Mouse (Mus musculus) bone marrow, adult 2 months (tissue): Measurements from ENCODE around the gene Hoxb3.

Experiments
- CTCF ChIP-seq: fragments of 200-500 bp; IDR thresholded peaks from 2 replicates; pipeline ENCODE4 v1.5.1; 2011; ENCODE audit warnings: low read length, control low read depth; ENCODE audit not compliant: control insufficient read depth, insufficient read depth
- POLR2A ChIP-seq: fragments of 200-500 bp; IDR thresholded peaks from 2 replicates; pipeline ENCODE4 v1.6.1; 2011; ENCODE audit warnings: low read depth, mild to moderate bottlenecking, control low read depth, low read length, borderline replicate concordance; ENCODE audit not compliant: control insufficient read depth

GRCm38 (mm10) chr11:96295092-96295835 lies 27.9 kb upstream of the Hoxb3 start:
- no peak for TF ChIP-seq POLR2A
- TF ChIP-seq CTCF, result no peak
